Mouse (Mus musculus): ENCODE results near the gene Tm4sf20.
A peak's percentile ranks its signal among the peaks of the same experiment; 100 is the strongest.

Tm4sf20 gene

DNA sequence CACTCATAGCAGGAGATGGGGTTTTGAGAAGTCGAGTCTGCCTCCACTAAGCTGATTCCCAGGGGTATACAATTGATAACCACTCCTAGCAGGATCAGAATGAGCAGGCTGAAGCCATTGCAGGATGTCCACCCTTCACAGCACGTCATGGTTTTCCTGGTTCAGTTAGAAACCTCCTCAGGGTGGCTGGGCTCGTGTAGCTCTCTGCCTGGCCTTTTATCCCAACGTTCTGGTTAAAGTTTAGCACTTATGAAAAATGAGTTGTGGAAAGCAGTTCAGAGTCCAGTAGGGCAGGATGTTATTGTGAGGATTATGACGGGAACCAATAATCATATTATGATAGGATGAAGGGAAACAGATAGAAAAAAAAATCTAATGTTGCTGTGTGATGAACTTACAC is at the start of gene Tm4sf20:
Gene Tm4sf20 (minus strand): TSS at position 193 of the 400 bp plus-strand sequence.
- DNase-seq = no peak

- no peak for DNase-seq
These were observed 47.9 kb upstream of the Tm4sf20 start for GRCm38 (mm10) chr1:82815941-82816716.

GRCm38 (mm10) chr1:82811766-82812165 is 43.5 kb upstream of the Tm4sf20 start:
- DNase-seq = no peak

DNA sequence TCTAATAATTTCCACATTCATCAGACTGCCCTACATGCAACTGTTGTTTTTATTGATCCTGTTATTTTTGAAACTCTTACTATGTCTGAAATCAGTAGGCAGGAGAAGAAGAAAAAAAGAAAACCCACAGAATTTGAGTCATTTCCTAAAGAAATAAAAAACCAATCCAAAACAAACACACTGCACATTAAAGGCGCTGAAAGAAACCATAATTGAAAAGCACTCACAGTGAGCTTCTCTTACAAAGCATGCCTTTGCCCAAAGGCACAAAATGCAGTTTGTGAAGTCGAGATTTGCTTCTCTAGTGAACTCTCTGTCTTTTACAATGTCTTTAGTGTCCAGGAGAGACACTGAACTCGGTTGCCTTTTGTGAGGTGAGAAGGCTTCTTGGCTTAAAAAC is 40.3 kb upstream of the Tm4sf20 start:
- no peak for DNase-seq

DNA sequence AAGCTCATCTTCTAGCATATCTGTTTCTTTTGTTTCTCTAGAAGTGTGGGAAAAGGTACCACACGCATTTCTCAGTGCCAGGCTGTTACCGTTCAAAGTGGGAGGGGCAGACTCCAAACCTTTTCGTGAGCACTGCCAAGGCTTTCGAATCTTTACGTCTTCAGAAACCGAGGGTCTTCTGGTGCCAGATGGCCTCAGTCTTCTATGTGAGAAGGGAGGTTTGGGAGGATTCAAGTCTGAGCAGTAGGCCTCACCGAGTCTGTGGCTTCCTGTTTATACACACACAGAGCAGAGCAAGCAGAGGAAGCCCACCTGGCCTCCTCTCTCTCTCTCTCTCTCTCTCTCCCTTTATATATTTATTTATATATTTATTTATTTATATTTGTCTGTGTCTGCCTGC is 38.9 kb upstream of the Tm4sf20 start:
- DNase-seq = no peak

- DNase-seq = no peak
These were observed 38.1 kb upstream of the Tm4sf20 start for GRCm38 (mm10) chr1:82806391-82806790.

GRCm38 (mm10) chr1:82804059-82804458 is 35.8 kb upstream of the Tm4sf20 start:
- no peak for DNase-seq

GRCm38 (mm10) chr1:82803608-82804007 is 35.3 kb upstream of the Tm4sf20 start:
- DNase-seq = no peak

DNA sequence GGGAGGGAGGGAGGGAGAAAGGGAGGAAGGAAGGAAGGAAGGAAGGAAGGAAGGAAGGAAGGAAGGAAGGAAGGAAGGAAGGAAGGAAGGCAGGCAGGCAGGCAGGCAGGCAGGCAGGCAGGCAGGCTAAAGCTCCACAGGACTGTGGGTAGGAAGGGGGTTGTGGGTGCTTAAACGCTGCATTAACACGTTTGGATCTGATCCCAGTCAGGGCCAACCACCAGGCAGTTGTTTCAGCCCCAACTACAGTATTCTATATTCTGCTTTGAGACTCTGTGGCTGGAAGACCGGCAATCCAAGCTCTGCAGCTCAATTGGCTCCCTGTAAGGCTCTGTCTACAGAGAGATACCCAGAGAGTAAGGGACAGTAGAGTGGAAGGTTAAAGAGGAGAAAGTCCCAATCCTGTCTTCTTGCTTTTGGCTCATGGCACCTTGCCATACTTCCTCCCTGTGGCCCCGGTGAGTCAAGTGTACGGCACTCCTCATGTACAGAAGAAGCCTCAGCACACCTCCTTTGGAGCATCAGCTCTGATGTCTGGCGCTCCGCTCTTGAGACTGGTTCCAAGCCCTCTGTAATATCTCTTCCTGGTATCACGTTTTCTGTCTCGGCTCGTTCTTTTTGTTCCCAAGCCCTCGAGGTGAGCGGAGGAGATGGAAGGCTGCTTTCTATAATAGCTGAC is 33.0 kb upstream of the Tm4sf20 start:
- no peak for DNase-seq

DNA sequence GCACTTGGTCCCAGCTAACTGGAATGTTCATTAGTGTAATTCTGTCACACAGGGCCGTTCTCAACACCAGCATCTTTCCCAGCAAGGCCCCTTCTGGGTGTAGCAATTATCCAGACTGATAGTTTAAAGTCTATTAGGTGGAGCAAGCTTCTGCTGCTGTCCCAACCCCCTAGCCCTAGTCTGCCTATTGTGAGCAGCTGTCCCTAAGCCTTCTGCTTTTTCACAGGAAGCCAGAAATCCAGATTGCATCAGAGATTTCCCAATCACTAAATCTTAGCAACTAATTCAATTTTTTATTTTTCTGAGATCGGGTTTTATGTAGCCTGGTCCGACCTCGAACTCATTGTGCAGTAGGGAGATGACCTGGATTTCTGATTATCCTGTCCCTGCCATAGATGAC is 30.7 kb upstream of the Tm4sf20 start:
- no peak for DNase-seq

GRCm38 (mm10) chr1:82798304-82798703 is 30.0 kb upstream of the Tm4sf20 start:
- no peak for DNase-seq

GRCm38 (mm10) chr1:82797088-82797487 is 28.8 kb upstream of the Tm4sf20 start:
- DNase-seq = no peak

GRCm38 (mm10) chr1:82795702-82796443 is 27.6 kb upstream of the Tm4sf20 start:
- DNase-seq = no peak

- DNase-seq = no peak
These were observed 26.9 kb upstream of the Tm4sf20 start for GRCm38 (mm10) chr1:82795211-82795610.

- DNase-seq = peak; percentile 20
These were observed 25.7 kb upstream of the Tm4sf20 start for GRCm38 (mm10) chr1:82793986-82794385.

GRCm38 (mm10) chr1:82793110-82793509 is 24.8 kb upstream of the Tm4sf20 start:
- DNase-seq = no peak

- DNase-seq = no peak
These were observed 24.0 kb upstream of the Tm4sf20 start for GRCm38 (mm10) chr1:82792238-82792637.

GRCm38 (mm10) chr1:82791105-82791504 is 22.8 kb upstream of the Tm4sf20 start:
- DNase-seq = no peak

DNA sequence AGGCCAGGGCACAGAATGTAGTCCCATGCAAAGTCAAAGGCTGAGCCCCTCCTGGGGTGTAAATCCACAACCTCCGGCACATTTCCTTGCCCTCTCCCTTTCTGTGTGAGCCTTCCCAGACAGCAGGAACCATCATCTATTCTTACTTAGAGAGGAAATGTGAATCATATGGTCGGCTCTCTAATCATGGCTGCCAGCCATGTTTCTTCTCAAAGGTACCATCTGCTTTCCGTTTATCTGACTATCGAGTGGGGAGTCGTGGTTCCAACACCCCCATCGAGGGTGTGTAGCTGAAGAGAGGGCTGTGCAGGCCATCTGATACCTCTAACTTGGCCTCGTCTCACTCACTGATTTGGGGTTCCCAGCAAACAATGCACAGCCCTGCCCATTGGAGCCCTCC is 19.8 kb upstream of the Tm4sf20 start:
- DNase-seq = peak; percentile 16

DNA sequence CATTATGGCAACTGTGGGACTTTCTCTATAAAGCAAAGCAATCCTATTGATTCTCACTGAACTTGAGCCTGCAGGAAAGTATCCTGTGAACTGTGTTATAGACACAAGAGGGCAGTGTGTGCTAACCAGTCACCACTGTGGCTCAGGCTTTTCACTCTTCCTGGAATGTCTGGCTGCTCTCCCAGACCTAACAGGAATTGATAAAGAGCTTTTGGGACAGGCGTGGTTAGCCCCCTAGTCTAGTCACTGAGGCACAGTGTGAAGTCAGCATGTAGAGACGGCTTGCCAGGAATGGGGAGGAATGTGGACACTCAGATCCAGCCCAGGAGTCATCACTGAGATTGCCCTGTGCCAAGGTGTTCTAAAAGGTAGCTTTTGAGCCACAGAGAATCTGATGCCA is 19.2 kb upstream of the Tm4sf20 start:
- DNase-seq = peak; percentile 37

DNA sequence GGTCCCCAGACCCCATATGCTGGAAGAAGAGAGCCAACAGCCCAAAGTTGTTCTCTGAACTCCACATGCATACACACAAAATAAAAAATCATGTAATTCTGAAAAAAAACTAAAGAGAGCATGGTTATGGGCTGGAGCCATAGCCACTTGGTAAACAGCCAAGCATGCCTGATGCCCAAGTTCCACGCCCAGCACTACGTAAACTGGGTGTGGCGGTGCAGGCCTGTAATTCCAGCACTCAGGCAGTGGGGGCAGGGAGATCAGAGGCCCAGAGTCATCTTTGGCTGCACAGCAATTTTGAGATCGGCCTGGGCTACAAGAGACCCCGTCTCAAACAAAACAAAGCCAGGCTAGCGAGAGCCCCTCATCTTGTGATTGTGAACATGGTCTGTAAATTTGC is 17.3 kb upstream of the Tm4sf20 start:
- no peak for DNase-seq

DNA sequence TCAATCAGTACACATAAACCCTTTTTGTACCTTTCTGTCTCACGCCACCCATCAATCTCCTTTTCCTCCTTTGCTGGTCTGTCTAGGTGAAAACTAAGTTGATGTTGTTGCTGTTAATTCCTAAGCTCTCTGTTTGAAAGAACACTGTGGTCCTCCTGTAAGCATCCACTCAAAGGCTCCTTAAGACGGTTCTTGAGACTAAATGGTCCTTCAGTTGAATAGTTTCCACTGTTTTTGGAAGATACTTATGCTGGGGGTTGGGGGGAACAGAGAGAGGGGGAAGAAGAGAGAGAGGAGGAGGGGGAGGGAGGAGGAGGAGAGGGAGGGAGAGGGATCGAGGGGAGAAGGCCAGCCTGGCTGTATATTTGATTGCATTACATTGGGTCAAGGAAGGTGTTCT is 15.3 kb upstream of the Tm4sf20 start:
- DNase-seq = no peak

GRCm38 (mm10) chr1:82779388-82779966 is 11.2 kb upstream of the Tm4sf20 start:
- no peak for DNase-seq
